Mouse (Mus musculus) heart, embryonic 15.5 days (tissue): ENCODE data around the gene Polrmt. TPM values are rescaled to one million over a fixed set of nuclear protein-coding genes. Genes with fewer than 3 reads are reported as not detected.

Experiments used
- ATAC-seq: fragments of 200-750 bp; cut with Nextera tagmentation; replicated peaks from 2 replicates; pipeline ENCODE4 v1.8.0; 2017; ENCODE audit warnings: low read depth, moderate TSS enrichment; ENCODE audit not compliant: insufficient number of reproducible peaks, insufficient read depth, low FRiP score
- H3K27ac ChIP-seq: fragments of 300-500 bp; sonication (generic); 2 replicates; pipeline ENCODE4 v1.5.1; 2015; ENCODE audit warnings: mild to moderate bottlenecking, inconsistent platforms
- H3K27me3 ChIP-seq: fragments of 300-500 bp; sonication (generic); 2 replicates; pipeline ENCODE4 v1.6.1; 2015; ENCODE audit warnings: inconsistent platforms
- H3K36me3 ChIP-seq: fragments of 300-500 bp; sonication (generic); 2 replicates; pipeline ENCODE4 v1.6.1; 2015; ENCODE audit warnings: mild to moderate bottlenecking, inconsistent platforms
- H3K4me1 ChIP-seq: fragments of 300-500 bp; sonication (generic); replicated peaks from 2 replicates; pipeline ENCODE4 v1.6.1; 2015; ENCODE audit warnings: inconsistent platforms
- H3K4me2 ChIP-seq: fragments of 300-500 bp; sonication (generic); 2 replicates; pipeline ENCODE4 v1.6.1; 2015; ENCODE audit warnings: inconsistent platforms, mild to moderate bottlenecking, moderate library complexity
- H3K4me3 ChIP-seq: fragments of 300-500 bp; sonication (generic); 2 replicates; pipeline ENCODE4 v1.5.1; 2015; ENCODE audit warnings: mild to moderate bottlenecking, inconsistent platforms
- H3K9ac ChIP-seq: fragments of 300-500 bp; sonication (generic); 2 replicates; pipeline ENCODE4 v1.6.1; 2015; ENCODE audit warnings: mild to moderate bottlenecking, inconsistent platforms
- H3K9me3 ChIP-seq: fragments of 300-500 bp; sonication (generic); replicated peaks from 2 replicates; pipeline ENCODE4 v1.6.1; 2016; ENCODE audit warnings: inconsistent platforms
- WGBS: fragments of 180-500 bp; shearing (Covaris S2); methylation state at CpG from one replicate; pipeline ENCODE4 v1.1.7; 2015; ENCODE audit warnings: mixed read lengths; 5-methylcytosine and 5-hydroxymethylcytosine counted together
- polyA plus RNA-seq: library from polyadenylated mRNA; unstranded; fragments of >200 nt; fragmentation: Nextera tagmentation; extraction: Ambion mirVana; gene quantifications from 2 replicates; pipeline ENCODE4 v1.2.1, GENCODE M21; 2015

Gene Polrmt
- polyA plus RNA-seq, 1 experiment from 2014 or later: 30.0 TPM

GRCm38 (mm10) chr10:79738259-79738658 is 8.1 kb downstream of the Polrmt start:
- Histone ChIP-seq H3K27ac (no peak overlapping the region), H3K36me3 (peaks cover 92% of the 10 kb centered on the region), H3K4me2 (no peak overlapping the region), H3K4me1 (0 out of 2 replicates have a peak, but pooled peaks cover 7% of the 10 kb centered on the region), H3K27me3 (peaks cover 9% of the 10 kb centered on the region; the same call in 1 of the 2 replicates), H3K9me3 (peaks cover 23% of the 10 kb centered on the region; the same call in 1 of the 2 replicates), H3K4me3 (no peak overlapping the region), H3K9ac (no peak overlapping the region)
- ATAC-seq: no peak
- 93% methylated on average over 10 of the region's 10 CpGs for WGBS

- Histone ChIP-seq H3K36me3 (peaks cover 78% of the 10 kb centered on the region), H3K4me2 (no peak overlapping the region), H3K4me3 (no peak overlapping the region), H3K4me1 (0 out of 2 replicates have a peak, but pooled peaks cover 7% of the 10 kb centered on the region), H3K9me3 (peaks cover 23% of the 10 kb centered on the region; the same call in 1 of the 2 replicates), H3K27me3 (peaks cover 9% of the 10 kb centered on the region; the same call in 1 of the 2 replicates), H3K27ac (no peak overlapping the region), H3K9ac (no peak overlapping the region)
- 88% methylated on average over 14 of the region's 14 CpGs for WGBS
- ATAC-seq: no peak
Observed at GRCm38 (mm10) chr10:79736706-79737105, 9.7 kb downstream of the Polrmt start.

- peak overlapping the region; percentile 5; the same call in 1 of the 2 replicates for H3K4me3 ChIP-seq
- ATAC-seq: no peak
- H3K9me3 ChIP-seq: peaks cover 23% of the 10 kb centered on the region; the same call in 1 of the 2 replicates
- no peak overlapping the region for H3K9ac ChIP-seq
- H3K27ac ChIP-seq: no peak overlapping the region
- peak overlapping the region; percentile 31 for H3K4me2 ChIP-seq
- H3K4me1 ChIP-seq: 0 out of 2 replicates have a peak, but pooled peaks cover 7% of the 10 kb centered on the region
- peaks cover 9% of the 10 kb centered on the region; the same call in 1 of the 2 replicates for H3K27me3 ChIP-seq
- 35% methylated on average over 39 of the region's 52 CpGs for WGBS
- H3K36me3 ChIP-seq: peaks cover 65% of the 10 kb centered on the region
Observed at GRCm38 (mm10) chr10:79735361-79735760, 11.0 kb downstream of the Polrmt start.

GRCm38 (mm10) chr10:79733847-79734246 is 12.5 kb downstream of the Polrmt start:
- no peak for ATAC-seq
- H3K9me3 ChIP-seq: peaks cover 9% of the 10 kb centered on the region; the same call in 1 of the 2 replicates
- peaks cover 12% of the 10 kb centered on the region for H3K27me3 ChIP-seq
- H3K9ac ChIP-seq: no peak overlapping the region
- no peak overlapping the region for H3K4me2 ChIP-seq
- no peak overlapping the region for H3K4me3 ChIP-seq
- no peak overlapping the region for H3K27ac ChIP-seq
- peaks cover 15% of the 10 kb centered on the region for H3K4me1 ChIP-seq
- WGBS: 82% methylated on average over 15 of the region's 15 CpGs
- peaks cover 50% of the 10 kb centered on the region for H3K36me3 ChIP-seq

GRCm38 (mm10) chr10:79732500-79732899 is 13.9 kb downstream of the Polrmt start:
- ATAC-seq: no peak
- H3K36me3 ChIP-seq: peaks cover 36% of the 10 kb centered on the region
- no peak overlapping the region for H3K4me3 ChIP-seq
- 0 out of 2 replicates have a peak, but pooled peaks cover 3% of the 10 kb centered on the region for H3K9me3 ChIP-seq
- WGBS: 100% methylated on average over 1 of the region's 1 CpGs
- peaks cover 17% of the 10 kb centered on the region for H3K27me3 ChIP-seq
- peaks cover 15% of the 10 kb centered on the region for H3K4me1 ChIP-seq
- H3K4me2 ChIP-seq: no peak overlapping the region
- no peak overlapping the region for H3K27ac ChIP-seq
- no peak overlapping the region for H3K9ac ChIP-seq

- WGBS: 55% methylated on average over 13 of the region's 13 CpGs
- 0 out of 2 replicates have a peak, but pooled peaks have one; percentile 11 for ATAC-seq
- Histone ChIP-seq H3K36me3 (peaks cover 9% of the 10 kb centered on the region), H3K27ac (no peak overlapping the region), H3K9me3 (no peaks in the 10 kb centered on the region), H3K4me2 (peak overlapping the region; percentile 44), H3K4me1 (peaks cover 8% of the 10 kb centered on the region), H3K4me3 (peak overlapping the region; percentile 5; the same call in 1 of the 2 replicates), H3K9ac (no peak overlapping the region), H3K27me3 (peaks cover 8% of the 10 kb centered on the region)
Observed at GRCm38 (mm10) chr10:79729357-79729965, 16.9 kb downstream of the Polrmt start.

- H3K27me3 ChIP-seq: peaks cover 8% of the 10 kb centered on the region
- no peak overlapping the region for H3K27ac ChIP-seq
- 0 out of 2 replicates have a peak, but pooled peaks cover under 1% of the 10 kb centered on the region for H3K36me3 ChIP-seq
- ATAC-seq: no peak
- no peak overlapping the region for H3K4me2 ChIP-seq
- WGBS: 65% methylated on average over 28 of the region's 28 CpGs
- no peak overlapping the region for H3K9ac ChIP-seq
- H3K9me3 ChIP-seq: no peaks in the 10 kb centered on the region
- no peak overlapping the region for H3K4me3 ChIP-seq
- peaks cover 13% of the 10 kb centered on the region for H3K4me1 ChIP-seq
Observed at GRCm38 (mm10) chr10:79728323-79729249, 17.8 kb downstream of the Polrmt start.

GRCm38 (mm10) chr10:79726090-79726489 is 20.3 kb downstream of the Polrmt start:
- 35% methylated on average over 11 of the region's 11 CpGs for WGBS
- no peaks in the 10 kb centered on the region for H3K36me3 ChIP-seq
- H3K4me3 ChIP-seq: no peak overlapping the region
- H3K27ac ChIP-seq: no peak overlapping the region
- no peak overlapping the region for H3K4me2 ChIP-seq
- H3K27me3 ChIP-seq: peaks cover 8% of the 10 kb centered on the region
- peaks cover 20% of the 10 kb centered on the region for H3K4me1 ChIP-seq
- H3K9me3 ChIP-seq: no peaks in the 10 kb centered on the region
- H3K9ac ChIP-seq: no peak overlapping the region
- ATAC-seq: no peak

GRCm38 (mm10) chr10:79723692-79724091 is 22.7 kb downstream of the Polrmt start:
- no peak overlapping the region for H3K4me3 ChIP-seq
- no peaks in the 10 kb centered on the region for H3K9me3 ChIP-seq
- H3K9ac ChIP-seq: no peak overlapping the region
- no peaks in the 10 kb centered on the region for H3K36me3 ChIP-seq
- H3K4me2 ChIP-seq: no peak overlapping the region
- H3K27me3 ChIP-seq: peaks cover 21% of the 10 kb centered on the region
- H3K4me1 ChIP-seq: peaks cover 11% of the 10 kb centered on the region
- ATAC-seq: no peak
- no peak overlapping the region for H3K27ac ChIP-seq
- WGBS: 61% methylated on average over 7 of the region's 7 CpGs

GRCm38 (mm10) chr10:79723047-79723446 is 23.3 kb downstream of the Polrmt start:
- Histone ChIP-seq H3K9ac (no peak overlapping the region), H3K4me3 (no peak overlapping the region), H3K4me2 (no peak overlapping the region), H3K9me3 (no peaks in the 10 kb centered on the region), H3K36me3 (no peaks in the 10 kb centered on the region), H3K4me1 (peaks cover 11% of the 10 kb centered on the region), H3K27me3 (peaks cover 24% of the 10 kb centered on the region), H3K27ac (no peak overlapping the region)
- no peak for ATAC-seq
- WGBS: 64% methylated on average over 6 of the region's 6 CpGs

- no peaks in the 10 kb centered on the region for H3K36me3 ChIP-seq
- WGBS: 47% methylated on average over 5 of the region's 5 CpGs
- no peak for ATAC-seq
- H3K9ac ChIP-seq: no peak overlapping the region
- H3K9me3 ChIP-seq: no peaks in the 10 kb centered on the region
- no peak overlapping the region for H3K4me2 ChIP-seq
- no peak overlapping the region for H3K4me3 ChIP-seq
- peaks cover 30% of the 10 kb centered on the region for H3K4me1 ChIP-seq
- H3K27ac ChIP-seq: no peak overlapping the region
- H3K27me3 ChIP-seq: peaks cover 44% of the 10 kb centered on the region
Observed at GRCm38 (mm10) chr10:79721089-79721488, 25.3 kb downstream of the Polrmt start.
